ENCODE assay signal across 10 mouse cellular contexts in the genomic region with DNA sequence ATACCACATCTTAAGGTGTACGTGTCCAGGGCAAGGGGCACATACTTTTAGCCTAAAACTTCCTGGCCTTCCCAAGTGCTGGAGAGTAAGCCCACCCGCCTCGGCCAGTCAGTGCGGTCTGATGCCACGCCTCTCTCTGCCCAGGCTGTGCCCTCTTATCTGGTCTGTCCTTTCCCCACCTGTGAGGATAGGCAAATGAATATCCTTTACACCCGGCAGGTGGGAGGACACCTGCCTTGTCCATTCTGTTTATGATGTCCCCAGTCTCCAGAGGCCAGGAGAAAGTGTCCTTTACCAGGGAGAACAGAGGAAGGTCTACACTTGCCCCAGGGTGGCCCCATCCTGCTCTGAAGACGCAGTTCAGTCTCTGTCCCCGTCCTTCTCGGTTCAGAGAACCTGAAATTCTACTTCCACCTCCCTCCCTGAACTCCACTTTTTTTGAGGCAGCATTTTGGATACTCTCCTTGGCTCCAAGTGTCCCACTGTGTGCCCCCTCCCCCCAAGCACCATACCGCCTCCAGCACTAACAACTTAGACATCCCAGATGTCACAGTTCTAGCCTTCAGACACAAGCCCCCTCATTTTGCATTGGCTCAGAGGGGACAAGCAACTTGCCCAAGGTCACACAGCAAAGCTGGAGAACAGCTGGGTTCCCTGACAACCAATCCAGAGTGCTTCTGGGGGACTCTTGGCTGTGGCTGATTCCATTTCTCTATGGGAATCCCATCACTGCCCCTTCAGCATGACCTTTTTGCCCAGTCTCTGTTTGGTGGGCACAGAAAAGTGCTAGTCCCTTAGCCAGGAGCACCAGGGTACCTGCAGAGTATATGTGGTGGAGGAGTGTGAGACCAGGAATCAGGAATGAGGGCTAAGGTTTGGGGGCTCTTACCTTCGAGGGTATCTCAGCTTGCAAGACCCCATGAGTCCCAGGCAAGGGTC. TPM values are rescaled to one million over a fixed set of nuclear protein-coding genes. Genes with fewer than 3 reads are reported as not detected.
A peak's percentile ranks its signal among the peaks of the same experiment; 100 is the strongest.
DNase-seq lines count a peak whose midpoint lies in the region; ATAC-seq and TF ChIP-seq lines count a peak whose summit lies in the region.
"Had no signal": no experiment of that assay in that cellular context is flagged by ENCODE, and none has a peak within 500 bp of the region (broad histone marks: within the 10 kb centered on the region; RNA-seq: fewer than 3 reads in every experiment).

No protein-coding gene starts in this region.

- no peaks in the 10 kb centered on the region for H3K36me3 ChIP-seq in kidney, embryonic 15.5 days
- no peaks in the 10 kb centered on the region for H3K36me3 ChIP-seq in macrophage (ENCODE audit: inconsistent target)
- H3K36me3 ChIP-seq: limb, embryonic 15.5 days had no signal

- H3K79me2 ChIP-seq in macrophage (ENCODE audit: inconsistent target) = no peaks in the 10 kb centered on the region

- no peaks in the 10 kb centered on the region for H3K27me3 ChIP-seq in kidney, embryonic 15.5 days

- no peak; the same call in 1 of the 2 replicates for ATAC-seq in kidney, embryonic 15.5 days (replicated peaks; ENCODE audit: low FRiP score)

- TF ChIP-seq POLR2A in cortical plate, adult 2 months (IDR thresholded peaks at IDR 0.05; ENCODE audit: extremely low read depth, insufficient read depth, low read length) = no peak

- peak; percentile 47 to 56 for DNase-seq in cerebellum, postnatal 25 days
- no peak for DNase-seq in cerebellum, adult 8-10 months
- no peak for DNase-seq in kidney, postnatal 36 days
- no peak for DNase-seq in right cerebral cortex, adult 2 months (ENCODE audit: low spot score in 2 of 2)
- no peak for DNase-seq in thymus, postnatal 36 days
- DNase-seq: B cell, adult 2 months had no signal

- no peak overlapping the region for H3K27ac ChIP-seq in kidney, embryonic 15.5 days
- H3K27ac ChIP-seq in cortical plate, adult 2 months (ENCODE audit: insufficient read depth, low read length) = peak overlapping the region; percentile 25; the same call in 1 of the 2 replicates
- H3K27ac ChIP-seq in macrophage = no peak overlapping the region
- H3K27ac ChIP-seq: limb, embryonic 15.5 days had no signal

- H3K9me3 ChIP-seq in kidney, embryonic 15.5 days (replicated peaks) = no peaks in the 10 kb centered on the region
- H3K9me3 ChIP-seq: limb, embryonic 15.5 days had no signal

- H3K4me3 ChIP-seq in kidney, embryonic 15.5 days (replicated peaks) = peak overlapping the region; percentile 27
- peak overlapping the region; percentile 81 for H3K4me3 ChIP-seq in cortical plate, adult 2 months (ENCODE audit: insufficient read depth, low read length)
- H3K4me3 ChIP-seq in macrophage (ENCODE audit: inconsistent target) = peak overlapping the region; percentile 14; the same call in 1 of the 2 replicates
- H3K4me3 ChIP-seq: limb, embryonic 15.5 days had no signal

- WGBS in kidney, embryonic 15.5 days = 62% methylated on average over 11 of the region's 11 CpGs
- WGBS in macrophage (ENCODE audit: missing documents) = 85% methylated on average over 11 of the region's 11 CpGs

- no peak for TF ChIP-seq CTCF in cortical plate, adult 2 months (IDR thresholded peaks at IDR 0.05; ENCODE audit: extremely low read depth, insufficient read depth, low read length)

- H3K9ac ChIP-seq in kidney, embryonic 15.5 days = no peak overlapping the region
- H3K9ac ChIP-seq: limb, embryonic 15.5 days had no signal

- H3K4me1 ChIP-seq in kidney, embryonic 15.5 days = 0 out of 2 replicates have a peak, but pooled peaks cover 3% of the 10 kb centered on the region
- no peaks in the 10 kb centered on the region for H3K4me1 ChIP-seq in cortical plate, adult 2 months (ENCODE audit: control insufficient read depth, insufficient read depth, low read length)
- H3K4me1 ChIP-seq: limb, embryonic 15.5 days had no signal

- peak overlapping the region; percentile 37 for H3K4me2 ChIP-seq in kidney, embryonic 15.5 days
- H3K4me2 ChIP-seq: limb, embryonic 15.5 days had no signal

RNA-seq across cellular contexts. Expression of gene Inpp5j, which starts 0.6 kb away (rescaled TPM):
- 1.4 and 2.0 TPM in 2 replicates for polyA plus RNA-seq in kidney, embryonic 15.5 days (2015; fragmentation: Nextera tagmentation; extraction: Ambion mirVana)
- polyA plus RNA-seq in cortical plate, adult 2 months (2012; rRNA removed) = 38.4 and 39.0 TPM in 2 replicates
- 10 to 100 TPM in 13 of 26 experiments, 1 to 10 TPM in 11, under 1 TPM in 2; 0.29 to 17.0 (median 9.9) TPM for total RNA-seq in macrophage (2018; cell fraction: chromatin; rRNA removed)
- 1 to 10 TPM; 2.2 to 5.5 (median 4.2) TPM for total RNA-seq in macrophage (2018; cell fraction: cytosol; rRNA removed)
- total RNA-seq in macrophage (2018; cell fraction: nucleus; rRNA removed) = 10 to 100 TPM in 7 of 26 experiments, 1 to 10 TPM in 18, under 1 TPM in 1; 0.89 to 13.8 (median 7.2) TPM
- polyA plus RNA-seq in macrophage (2018) = 2.0 to 6.6 TPM (median 3.0 TPM) in 3 replicates

RNA-seq across cellular contexts. Expression of gene Selenom, which starts 10.5 kb away (rescaled TPM):
- 105 and 112 TPM in 2 replicates for polyA plus RNA-seq in kidney, embryonic 15.5 days (2015; fragmentation: Nextera tagmentation; extraction: Ambion mirVana)
- polyA plus RNA-seq in cortical plate, adult 2 months (2012; rRNA removed) = 243 and 244 TPM in 2 replicates
- total RNA-seq in macrophage (2018; cell fraction: chromatin; rRNA removed) = 10 to 100 TPM in 3 of 26 experiments, 1 to 10 TPM in 22, under 1 TPM in 1; 0.66 to 34.8 (median 4.2) TPM
- total RNA-seq in macrophage (2018; cell fraction: cytosol; rRNA removed) = 10 to 100 TPM; 25.2 to 44.2 (median 33.8) TPM
- total RNA-seq in macrophage (2018; cell fraction: nucleus; rRNA removed) = 10 to 100 TPM in 8 of 26 experiments, 1 to 10 TPM in 18; 3.2 to 17.6 (median 8.4) TPM
- 28.1 to 36.0 TPM (median 29.1 TPM) in 3 replicates for polyA plus RNA-seq in macrophage (2018)

RNA-seq across cellular contexts. Expression of gene Pla2g3, which starts 15.9 kb away (rescaled TPM):
- polyA plus RNA-seq in kidney, embryonic 15.5 days (2015; fragmentation: Nextera tagmentation; extraction: Ambion mirVana) = 0.44 and 0.60 TPM in 2 replicates
- 2.6 and 2.9 TPM in 2 replicates for polyA plus RNA-seq in cortical plate, adult 2 months (2012; rRNA removed)
- total RNA-seq in macrophage (2018; cell fraction: chromatin; rRNA removed) = 1 to 10 TPM in 1 of 26 experiments, under 1 TPM in 23, not detected in 2; 0.22 to 1.2 (median 0.48) TPM
- total RNA-seq in macrophage (2018; cell fraction: cytosol; rRNA removed) = under 1 TPM in 4 of 26 experiments, not detected in 22; 0.06 to 0.07 (median 0.07) TPM
- under 1 TPM in 17 of 26 experiments, not detected in 9; 0.17 to 0.71 (median 0.39) TPM for total RNA-seq in macrophage (2018; cell fraction: nucleus; rRNA removed)
- polyA plus RNA-seq in macrophage (2018) = not detected in 3 replicates

RNA-seq across cellular contexts. Expression of gene Smtn, which starts 36.4 kb away (rescaled TPM):
- polyA plus RNA-seq in kidney, embryonic 15.5 days (2015; fragmentation: Nextera tagmentation; extraction: Ambion mirVana) = 89.1 and 110 TPM in 2 replicates
- polyA plus RNA-seq in cortical plate, adult 2 months (2012; rRNA removed) = 4.9 and 5.4 TPM in 2 replicates
- 10 to 100 TPM in 1 of 26 experiments, 1 to 10 TPM in 21, under 1 TPM in 3, not detected in 1; 0.51 to 11.1 (median 3.9) TPM for total RNA-seq in macrophage (2018; cell fraction: chromatin; rRNA removed)
- total RNA-seq in macrophage (2018; cell fraction: cytosol; rRNA removed) = 1 to 10 TPM in 15 of 26 experiments, under 1 TPM in 11; 0.48 to 2.0 (median 1.0) TPM
- total RNA-seq in macrophage (2018; cell fraction: nucleus; rRNA removed) = 1 to 10 TPM in 16 of 26 experiments, under 1 TPM in 10; 0.34 to 3.9 (median 1.6) TPM
- polyA plus RNA-seq in macrophage (2018) = 0.61 to 1.7 TPM (median 1.2 TPM) in 3 replicates

RNA-seq across cellular contexts. Expression of gene Rnf185, which starts 51.9 kb away (rescaled TPM):
- polyA plus RNA-seq in kidney, embryonic 15.5 days (2015; fragmentation: Nextera tagmentation; extraction: Ambion mirVana) = 35.5 and 37.0 TPM in 2 replicates
- 28.7 and 29.3 TPM in 2 replicates for polyA plus RNA-seq in cortical plate, adult 2 months (2012; rRNA removed)
- 10 to 100 TPM in 22 of 26 experiments, 1 to 10 TPM in 4; 8.1 to 17.9 (median 12.3) TPM for total RNA-seq in macrophage (2018; cell fraction: chromatin; rRNA removed)
- 10 to 100 TPM; 18.4 to 29.0 (median 23.3) TPM for total RNA-seq in macrophage (2018; cell fraction: cytosol; rRNA removed)
- 10 to 100 TPM; 14.8 to 31.4 (median 19.4) TPM for total RNA-seq in macrophage (2018; cell fraction: nucleus; rRNA removed)
- polyA plus RNA-seq in macrophage (2018) = 19.6 to 25.4 TPM (median 23.5 TPM) in 3 replicates

Comparison
In these comparisons a context has a peak if more than half of its experiments do, and no peak if none do; other contexts are left out.
1. DNase-seq: peak in cerebellum, postnatal 25 days (2 of 2); none in cerebellum, adult 8-10 months (single experiment), kidney, postnatal 36 days (0 of 2), right cerebral cortex, adult 2 months (0 of 2) and thymus, postnatal 36 days (0 of 2).
2. H3K4me3 ChIP-seq: peak in every context shown above with its lines; median percentile 81 in cortical plate, adult 2 months; 27 in kidney, embryonic 15.5 days; 14 in macrophage.